Mouse (Mus musculus) B cell, adult 2 months (primary cell): ENCODE results near the gene Pyroxd2.

ENCODE experiments used
- DNase-seq, 2 experiments: peaks; one replicate each; pipeline ENCODE4 v3.0.0; 2022

Gene Pyroxd2

GRCm38 (mm10) chr19:42745084-42745868, 7.3 kb downstream of the Pyroxd2 start:
- no peak for DNase-seq

GRCm38 (mm10) chr19:42744162-42744586, 8.4 kb downstream of the Pyroxd2 start:
- DNase-seq: no peak

- DNase-seq: no peak
These were observed 9.3 kb downstream of the Pyroxd2 start for GRCm38 (mm10) chr19:42743261-42743660.

GRCm38 (mm10) chr19:42741884-42742283, 10.7 kb downstream of the Pyroxd2 start:
- no peak for DNase-seq

- DNase-seq: no peak
These were observed 12.2 kb downstream of the Pyroxd2 start for GRCm38 (mm10) chr19:42740163-42740899.

GRCm38 (mm10) chr19:42739734-42740133, 12.8 kb downstream of the Pyroxd2 start:
- DNase-seq: no peak

- no peak for DNase-seq
These were observed 14.8 kb downstream of the Pyroxd2 start for GRCm38 (mm10) chr19:42737753-42738152.

- DNase-seq: no peak
These were observed 17.6 kb downstream of the Pyroxd2 start for GRCm38 (mm10) chr19:42734982-42735381.

- DNase-seq: no peak
These were observed 25.2 kb downstream of the Pyroxd2 start for GRCm38 (mm10) chr19:42727424-42727823.

- no peak for DNase-seq
These were observed 25.8 kb downstream of the Pyroxd2 start for GRCm38 (mm10) chr19:42726766-42727165.

GRCm38 (mm10) chr19:42725973-42726350, 26.6 kb downstream of the Pyroxd2 start:
- no peak for DNase-seq

GRCm38 (mm10) chr19:42725056-42725972, 27.3 kb downstream of the Pyroxd2 start:
- DNase-seq: no peak

- no peak for DNase-seq
These were observed 29.3 kb downstream of the Pyroxd2 start for GRCm38 (mm10) chr19:42723302-42723701.

GRCm38 (mm10) chr19:42722500-42722899, 30.1 kb downstream of the Pyroxd2 start:
- no peak for DNase-seq

- DNase-seq: no peak
These were observed 34.5 kb downstream of the Pyroxd2 start for GRCm38 (mm10) chr19:42718101-42718500.

- DNase-seq: no peak
These were observed 34.9 kb downstream of the Pyroxd2 start for GRCm38 (mm10) chr19:42717668-42718067.

- no peak for DNase-seq
These were observed 36.1 kb downstream of the Pyroxd2 start for GRCm38 (mm10) chr19:42716507-42716906.

- DNase-seq: no peak
These were observed 38.8 kb downstream of the Pyroxd2 start for GRCm38 (mm10) chr19:42713770-42714169.

GRCm38 (mm10) chr19:42699426-42699825, 53.1 kb downstream of the Pyroxd2 start:
- DNase-seq: no peak

GRCm38 (mm10) chr19:42698576-42698975, 54.0 kb downstream of the Pyroxd2 start:
- no peak for DNase-seq

GRCm38 (mm10) chr19:42697336-42697735, 55.2 kb downstream of the Pyroxd2 start:
- DNase-seq: no peak

- no peak for DNase-seq
These were observed 62.3 kb downstream of the Pyroxd2 start for GRCm38 (mm10) chr19:42690256-42690655.

GRCm38 (mm10) chr19:42689786-42690185, 62.8 kb downstream of the Pyroxd2 start:
- DNase-seq: no peak
